Comparison of ENCODE assay signal across 29 mouse cellular contexts in the genomic region with DNA sequence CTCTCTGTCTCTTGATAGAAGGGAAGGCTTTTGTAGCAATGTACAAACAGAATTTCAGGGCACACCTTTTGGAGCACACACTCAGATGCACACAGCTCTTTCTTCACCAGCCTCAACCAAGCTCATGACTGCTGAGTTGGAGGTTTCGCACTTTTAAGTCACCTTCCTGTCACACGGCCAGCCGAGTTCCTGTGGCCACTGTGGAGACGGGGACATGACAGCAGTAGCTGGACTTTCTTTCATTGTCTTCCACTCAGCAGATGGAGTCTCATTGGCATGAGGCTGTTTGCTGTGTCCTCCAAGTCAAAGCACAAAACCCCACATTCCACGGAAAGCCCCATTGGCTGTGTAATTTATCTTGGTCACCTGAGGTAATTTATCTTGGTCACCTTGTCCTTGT. TPM values are rescaled to one million over a fixed set of nuclear protein-coding genes. Genes with fewer than 3 reads are reported as not detected.
DNase-seq lines count a peak whose midpoint lies in the region; ATAC-seq and TF ChIP-seq lines count a peak whose summit lies in the region.
"Had no signal": no experiment of that assay in that cellular context is flagged by ENCODE, and none has a peak within 500 bp of the region (broad histone marks: within the 10 kb centered on the region; RNA-seq: fewer than 3 reads in every experiment).

No protein-coding gene starts in this region.

- no peak for ATAC-seq in forebrain, embryonic 15.5 days (replicated peaks)
- ATAC-seq: forebrain, embryonic 14.5 days; forebrain, postnatal 0 days had no signal

- no peak for TF ChIP-seq CTCF in bone marrow macrophage, adult 2 months (IDR thresholded peaks at IDR 0.05; ENCODE audit: low read depth, low read length)

- H3K79me2 ChIP-seq in macrophage (ENCODE audit: inconsistent target), result peaks cover 29% of the 10 kb centered on the region

- H3K9ac ChIP-seq in forebrain, embryonic 15.5 days (replicated peaks), result no peak overlapping the region
- H3K9ac ChIP-seq: embryonic facial prominence, embryonic 13.5 days; embryonic facial prominence, embryonic 15.5 days; forebrain, embryonic 12.5 days; forebrain, postnatal 0 days had no signal

- DNase-seq in natural killer cell, adult 2 months (ENCODE audit: low spot score in 2 of 2), result peak; percentile 28 to 55
- DNase-seq in kidney, adult 8-10 months, result no peak
- DNase-seq in yolk sac, embryonic 10.5 days (ENCODE audit: low spot score), result no peak
- DNase-seq: adrenal gland, adult 8-10 months; adrenal gland, postnatal 14 days; adrenal gland, postnatal 36 days; cerebellum, adult 11 months; cerebellum, adult 18-20 months; cerebellum, adult 8-10 months; cerebellum, adult 9-11 months; cerebellum, postnatal 14 days; cerebellum, postnatal 36 days; embryo, embryonic 11 days; forebrain, postnatal 0 days had no signal

- no peaks in the 10 kb centered on the region for H3K27me3 ChIP-seq in forebrain, embryonic 15.5 days
- H3K27me3 ChIP-seq: embryonic facial prominence, embryonic 13.5 days; embryonic facial prominence, embryonic 15.5 days; forebrain, embryonic 12.5 days had no signal

- H3K27ac ChIP-seq in bone marrow macrophage, adult 2 months (ENCODE audit: insufficient read depth, low read depth, low read length), result peak overlapping the region; percentile 100
- H3K27ac ChIP-seq in macrophage, result peak overlapping the region; percentile 100
- no peak overlapping the region for H3K27ac ChIP-seq in forebrain, embryonic 15.5 days (replicated peaks)
- H3K27ac ChIP-seq: embryonic facial prominence, embryonic 13.5 days; embryonic facial prominence, embryonic 15.5 days; forebrain, embryonic 10.5 days; forebrain, embryonic 12.5 days had no signal

- H3K4me3 ChIP-seq in bone marrow macrophage, adult 2 months (ENCODE audit: insufficient read depth, low read length), result no peak overlapping the region; the same call in 1 of the 2 replicates
- H3K4me3 ChIP-seq in macrophage (ENCODE audit: inconsistent target), result no peak overlapping the region
- no peak overlapping the region for H3K4me3 ChIP-seq in forebrain, embryonic 15.5 days
- H3K4me3 ChIP-seq: embryonic facial prominence, embryonic 13.5 days; embryonic facial prominence, embryonic 15.5 days; erythroblast, embryonic 14.5 days; forebrain, embryonic 10.5 days; forebrain, embryonic 12.5 days had no signal

- peaks cover 37% of the 10 kb centered on the region for H3K4me1 ChIP-seq in bone marrow macrophage, adult 2 months (ENCODE audit: control insufficient read depth, insufficient read depth, low read length)
- peaks cover 9% of the 10 kb centered on the region; the same call in 1 of the 2 replicates for H3K4me1 ChIP-seq in forebrain, embryonic 15.5 days

- TF ChIP-seq POLR2A in bone marrow macrophage, adult 2 months (IDR thresholded peaks at IDR 0.05; ENCODE audit: borderline replicate concordance, low read depth, low read length), result no peak

- no peaks in the 10 kb centered on the region for H3K9me3 ChIP-seq in forebrain, embryonic 15.5 days
- H3K9me3 ChIP-seq: embryonic facial prominence, embryonic 13.5 days; embryonic facial prominence, embryonic 15.5 days; forebrain, embryonic 12.5 days had no signal

- 29% methylated on average over 5 of the region's 5 CpGs for WGBS in macrophage (ENCODE audit: missing documents)
- 90% methylated on average over 5 of the region's 5 CpGs for WGBS in forebrain, embryonic 15.5 days

- H3K4me2 ChIP-seq in forebrain, embryonic 15.5 days (replicated peaks), result no peak overlapping the region
- H3K4me2 ChIP-seq: embryonic facial prominence, embryonic 13.5 days; embryonic facial prominence, embryonic 15.5 days; forebrain, embryonic 12.5 days had no signal

- H3K36me3 ChIP-seq in macrophage (ENCODE audit: inconsistent target), result no peaks in the 10 kb centered on the region
- no peaks in the 10 kb centered on the region for H3K36me3 ChIP-seq in forebrain, embryonic 15.5 days
- H3K36me3 ChIP-seq: embryonic facial prominence, embryonic 13.5 days; embryonic facial prominence, embryonic 15.5 days; forebrain, embryonic 10.5 days; forebrain, embryonic 12.5 days had no signal

RNA-seq across cellular contexts. Expression of a gene that starts 24.5 kb away (rescaled TPM):
- not detected in 2 replicates for polyA plus RNA-seq in bone marrow macrophage, adult 2 months (2012; ENCODE audit: insufficient read depth, insufficient read length, missing spikeins)
- not detected for total RNA-seq in macrophage (2018; cell fraction: chromatin; rRNA removed)
- total RNA-seq in macrophage (2018; cell fraction: cytosol; rRNA removed), result not detected
- not detected for total RNA-seq in macrophage (2018; cell fraction: nucleus; rRNA removed)
- polyA plus RNA-seq in macrophage (2018), result not detected in 3 replicates
- not detected in 2 replicates for polyA plus RNA-seq in forebrain, embryonic 15.5 days (2015; fragmentation: Nextera tagmentation; extraction: Ambion mirVana)
- total RNA-seq: adrenal gland, postnatal 14 days; adrenal gland, postnatal 36 days; common myeloid progenitor, adult 5-6 weeks; ES-E14; forebrain, postnatal 0 days; MEL had no signal
- polyA plus RNA-seq: brain, embryonic 14.5 days; C2C12; embryonic facial prominence, embryonic 11.5 days; embryonic facial prominence, embryonic 13.5 days; embryonic facial prominence, embryonic 15.5 days; erythroblast, embryonic 14.5 days; forebrain, embryonic 10.5 days; forebrain, embryonic 12.5 days; forebrain, embryonic 14.5 days; forebrain, postnatal 0 days had no signal

RNA-seq across cellular contexts. Expression of a gene that starts 25.2 kb away (rescaled TPM):
- 3,378 and 3,910 TPM in 2 replicates for polyA plus RNA-seq in bone marrow macrophage, adult 2 months (2012; ENCODE audit: insufficient read depth, insufficient read length, missing spikeins)
- total RNA-seq in macrophage (2018; cell fraction: chromatin; rRNA removed), result 1,000 to 10,000 TPM; 1,267 to 6,629 (median 3,617) TPM
- over 10,000 TPM in 5 of 26 experiments, 1,000 to 10,000 TPM in 21; 4,123 to 12,103 (median 7,089) TPM for total RNA-seq in macrophage (2018; cell fraction: cytosol; rRNA removed)
- total RNA-seq in macrophage (2018; cell fraction: nucleus; rRNA removed), result over 10,000 TPM in 11 of 26 experiments, 1,000 to 10,000 TPM in 15; 3,188 to 14,258 (median 7,841) TPM
- polyA plus RNA-seq in macrophage (2018), result 10,016 to 46,211 TPM (median 10,775 TPM) in 3 replicates
- 0.24 and 0.47 TPM in 2 replicates for polyA plus RNA-seq in forebrain, embryonic 15.5 days (2015; fragmentation: Nextera tagmentation; extraction: Ambion mirVana)
- total RNA-seq: MEL had no signal

RNA-seq across cellular contexts. Expression of a gene that starts 36.4 kb away (rescaled TPM):
- not detected in 2 replicates for polyA plus RNA-seq in bone marrow macrophage, adult 2 months (2012; ENCODE audit: insufficient read depth, insufficient read length, missing spikeins)
- not detected for total RNA-seq in macrophage (2018; cell fraction: chromatin; rRNA removed)
- not detected for total RNA-seq in macrophage (2018; cell fraction: cytosol; rRNA removed)
- not detected for total RNA-seq in macrophage (2018; cell fraction: nucleus; rRNA removed)
- polyA plus RNA-seq in macrophage (2018), result not detected in 3 replicates
- polyA plus RNA-seq in forebrain, embryonic 15.5 days (2015; fragmentation: Nextera tagmentation; extraction: Ambion mirVana), result not detected in 2 replicates
- total RNA-seq: adrenal gland, postnatal 14 days; adrenal gland, postnatal 36 days; common myeloid progenitor, adult 5-6 weeks; forebrain, postnatal 0 days; MEL had no signal
- polyA plus RNA-seq: brain, embryonic 14.5 days; C2C12; embryonic facial prominence, embryonic 11.5 days; embryonic facial prominence, embryonic 13.5 days; embryonic facial prominence, embryonic 15.5 days; forebrain, embryonic 10.5 days; forebrain, embryonic 12.5 days; forebrain, embryonic 14.5 days; forebrain, postnatal 0 days had no signal

Comparison
In these comparisons a context has a peak if more than half of its experiments do, and no peak if none do; other contexts are left out.
1. DNase-seq: peak in natural killer cell, adult 2 months (2 of 2); none in kidney, adult 8-10 months (0 of 2) and yolk sac, embryonic 10.5 days (single experiment).
2. RNA of a gene that starts 25.2 kb away (polyA plus RNA-seq): 10,016 to 46,211 TPM in macrophage and 3,378 to 3,910 TPM in bone marrow macrophage, adult 2 months; 0.24 to 0.47 TPM in forebrain, embryonic 15.5 days; every median in the first group is over 1,000 times any median in the second.